Mouse (Mus musculus) thymus, adult 2 months (tissue): Measurements from ENCODE around the gene Trim50. TPM values are rescaled to one million over a fixed set of nuclear protein-coding genes. Genes with fewer than 3 reads are reported as not detected.

Experiments
- DNase-seq: peaks from one replicate; pipeline ENCODE4 v3.0.0; 2021
- H3K27ac ChIP-seq: fragments of 200-500 bp; 2 replicates; pipeline ENCODE4 v1.5.1; 2012; ENCODE audit warnings: low read length, control low read depth; ENCODE audit not compliant: control insufficient read depth, insufficient read depth
- H3K27me3 ChIP-seq: fragments of 200-500 bp; 2 replicates; pipeline ENCODE4 v1.6.1; 2012; ENCODE audit warnings: mild to moderate bottlenecking, low read length, moderate library complexity, mixed read lengths; ENCODE audit not compliant: control insufficient read depth, insufficient read depth
- H3K36me3 ChIP-seq: fragments of 200-500 bp; 2 replicates; pipeline ENCODE4 v1.6.1; 2012; ENCODE audit warnings: mild to moderate bottlenecking, low read length, moderate library complexity; ENCODE audit not compliant: control insufficient read depth, insufficient read depth
- H3K4me1 ChIP-seq: fragments of 200-500 bp; replicated peaks from 2 replicates; pipeline ENCODE4 v1.6.1; 2012; ENCODE audit warnings: low read length; ENCODE audit not compliant: control insufficient read depth, insufficient read depth
- H3K4me3 ChIP-seq: fragments of 200-500 bp; 2 replicates; pipeline ENCODE4 v1.5.1; 2012; ENCODE audit warnings: mild to moderate bottlenecking, low read length, control low read depth, moderate library complexity; ENCODE audit not compliant: control insufficient read depth, insufficient read depth
- CTCF ChIP-seq: fragments of 200-500 bp; IDR thresholded peaks from 2 replicates; pipeline ENCODE4 v1.5.1; 2012; ENCODE audit warnings: mild to moderate bottlenecking, control low read depth, low read length, moderate library complexity, borderline replicate concordance; ENCODE audit not compliant: control insufficient read depth, poor library complexity, insufficient read depth; ENCODE audit errors: extremely low read depth
- POLR2A ChIP-seq: fragments of 200-500 bp; IDR thresholded peaks from 2 replicates; pipeline ENCODE4 v1.6.1; 2012; ENCODE audit warnings: mild to moderate bottlenecking, low read length, control low read depth, moderate library complexity; ENCODE audit not compliant: control insufficient read depth, poor library complexity, insufficient read depth; ENCODE audit errors: extremely low read depth
- WGBS: fragments of 180-500 bp; shearing (Covaris S2); methylation state at CpG from one replicate; pipeline ENCODE4 v1.1.7; 2018; 5-methylcytosine and 5-hydroxymethylcytosine counted together
- polyA plus RNA-seq: library from polyadenylated mRNA; depleted of rRNA; stranded (reverse); fragments of >200 nt; gene quantifications from 2 replicates; pipeline ENCODE4 v1.2.3, GENCODE M21; 2012

Trim50 gene
- polyA plus RNA-seq, 1 experiment: not detected

DNA sequence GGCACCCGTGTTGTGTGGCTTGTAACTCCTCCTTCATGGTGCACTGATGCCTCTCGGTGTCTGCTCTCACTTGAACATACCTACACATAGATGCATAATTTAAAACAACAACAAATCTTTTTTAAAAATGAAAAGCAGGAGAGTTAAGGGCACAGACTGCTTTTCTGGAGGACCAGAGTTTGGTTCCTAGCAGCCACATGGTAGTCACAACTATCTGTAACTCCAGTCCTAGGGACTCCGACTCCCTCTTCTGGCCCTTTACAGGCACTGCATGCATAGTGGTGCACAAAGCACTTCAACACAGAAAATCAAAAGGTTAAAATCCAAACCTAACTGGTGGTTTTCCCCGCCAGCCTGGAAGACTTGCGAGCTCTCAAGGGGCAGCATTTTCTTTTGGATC lies 20.5 kb downstream of the Trim50 start:
- Histone ChIP-seq H3K27ac (no peak overlapping the region), H3K36me3 (peaks cover 49% of the 10 kb centered on the region), H3K4me1 (peaks cover 7% of the 10 kb centered on the region; the same call in 1 of the 2 replicates), H3K27me3 (no peaks in the 10 kb centered on the region), H3K4me3 (no peak overlapping the region)
- 99% methylated on average over 5 of the region's 5 CpGs for WGBS
- TF ChIP-seq POLR2A: no peak
- TF ChIP-seq CTCF: no peak
- DNase-seq: no peak

GRCm38 (mm10) chr5:135375167-135375566 lies 22.1 kb downstream of the Trim50 start:
- H3K4me1 ChIP-seq: peaks cover 7% of the 10 kb centered on the region; the same call in 1 of the 2 replicates
- H3K27ac ChIP-seq: no peak overlapping the region
- no peak for TF ChIP-seq POLR2A
- no peak for TF ChIP-seq CTCF
- 80% methylated on average over 8 of the region's 8 CpGs for WGBS
- peaks cover 65% of the 10 kb centered on the region for H3K36me3 ChIP-seq
- no peak overlapping the region for H3K4me3 ChIP-seq
- DNase-seq: no peak
- no peaks in the 10 kb centered on the region for H3K27me3 ChIP-seq

GRCm38 (mm10) chr5:135376341-135376740 lies 23.2 kb downstream of the Trim50 start:
- Histone ChIP-seq H3K4me1 (no peaks in the 10 kb centered on the region), H3K4me3 (no peak overlapping the region), H3K27me3 (no peaks in the 10 kb centered on the region), H3K27ac (no peak overlapping the region), H3K36me3 (peaks cover 76% of the 10 kb centered on the region)
- 96% methylated on average over 2 of the region's 2 CpGs for WGBS
- TF ChIP-seq CTCF (no peak), POLR2A (no peak)
- no peak for DNase-seq

DNA sequence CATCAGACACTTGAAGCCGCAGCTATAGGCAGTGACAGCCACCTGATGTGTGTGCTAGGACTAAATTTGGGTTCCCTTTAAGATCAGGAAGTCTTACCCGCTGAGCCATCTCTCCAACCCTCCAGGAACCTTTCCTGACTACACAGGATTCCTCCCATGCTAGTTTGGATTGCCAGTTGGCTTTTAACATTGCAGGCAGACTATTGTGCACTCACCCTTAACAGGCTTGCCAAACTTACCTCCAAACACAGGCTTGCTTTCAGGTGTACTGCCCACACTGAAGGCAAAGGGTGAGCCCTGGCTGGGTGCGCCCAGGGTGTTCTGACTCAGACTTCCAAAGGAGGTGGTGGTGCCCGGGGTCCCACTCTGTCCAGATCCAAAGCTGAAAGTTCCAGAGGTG lies 27.6 kb downstream of the Trim50 start:
- DNase-seq: no peak
- no peak overlapping the region for H3K27ac ChIP-seq
- 97% methylated on average over 4 of the region's 4 CpGs for WGBS
- no peaks in the 10 kb centered on the region for H3K27me3 ChIP-seq
- H3K36me3 ChIP-seq: peaks cover 89% of the 10 kb centered on the region
- H3K4me3 ChIP-seq: no peak overlapping the region
- TF ChIP-seq CTCF: no peak
- no peak for TF ChIP-seq POLR2A
- H3K4me1 ChIP-seq: no peaks in the 10 kb centered on the region

GRCm38 (mm10) chr5:135381356-135381925 lies 28.3 kb downstream of the Trim50 start:
- no peaks in the 10 kb centered on the region for H3K27me3 ChIP-seq
- no peaks in the 10 kb centered on the region for H3K4me1 ChIP-seq
- H3K4me3 ChIP-seq: no peak overlapping the region
- 92% methylated on average over 10 of the region's 10 CpGs for WGBS
- TF ChIP-seq POLR2A: no peak
- no peak for TF ChIP-seq CTCF
- H3K36me3 ChIP-seq: peaks cover 84% of the 10 kb centered on the region
- H3K27ac ChIP-seq: no peak overlapping the region
- no peak for DNase-seq

- peaks cover 90% of the 10 kb centered on the region for H3K36me3 ChIP-seq
- no peak for TF ChIP-seq POLR2A
- TF ChIP-seq CTCF: no peak
- no peaks in the 10 kb centered on the region for H3K4me1 ChIP-seq
- no peaks in the 10 kb centered on the region for H3K27me3 ChIP-seq
- WGBS: 98% methylated on average over 7 of the region's 7 CpGs
- DNase-seq: no peak
- no peak overlapping the region for H3K4me3 ChIP-seq
- no peak overlapping the region for H3K27ac ChIP-seq
Measured at GRCm38 (mm10) chr5:135382746-135383145, 29.7 kb downstream of the Trim50 start.

- H3K4me1 ChIP-seq: no peaks in the 10 kb centered on the region
- peaks cover 86% of the 10 kb centered on the region for H3K36me3 ChIP-seq
- WGBS: 92% methylated on average over 10 of the region's 10 CpGs
- no peaks in the 10 kb centered on the region for H3K27me3 ChIP-seq
- TF ChIP-seq CTCF (no peak), POLR2A (no peak)
- H3K4me3 ChIP-seq: no peak overlapping the region
- H3K27ac ChIP-seq: no peak overlapping the region
- DNase-seq: no peak
Measured at GRCm38 (mm10) chr5:135383771-135384170, 30.7 kb downstream of the Trim50 start.
